Mouse (Mus musculus): ENCODE measurements around the gene Rab27a.

DNA sequence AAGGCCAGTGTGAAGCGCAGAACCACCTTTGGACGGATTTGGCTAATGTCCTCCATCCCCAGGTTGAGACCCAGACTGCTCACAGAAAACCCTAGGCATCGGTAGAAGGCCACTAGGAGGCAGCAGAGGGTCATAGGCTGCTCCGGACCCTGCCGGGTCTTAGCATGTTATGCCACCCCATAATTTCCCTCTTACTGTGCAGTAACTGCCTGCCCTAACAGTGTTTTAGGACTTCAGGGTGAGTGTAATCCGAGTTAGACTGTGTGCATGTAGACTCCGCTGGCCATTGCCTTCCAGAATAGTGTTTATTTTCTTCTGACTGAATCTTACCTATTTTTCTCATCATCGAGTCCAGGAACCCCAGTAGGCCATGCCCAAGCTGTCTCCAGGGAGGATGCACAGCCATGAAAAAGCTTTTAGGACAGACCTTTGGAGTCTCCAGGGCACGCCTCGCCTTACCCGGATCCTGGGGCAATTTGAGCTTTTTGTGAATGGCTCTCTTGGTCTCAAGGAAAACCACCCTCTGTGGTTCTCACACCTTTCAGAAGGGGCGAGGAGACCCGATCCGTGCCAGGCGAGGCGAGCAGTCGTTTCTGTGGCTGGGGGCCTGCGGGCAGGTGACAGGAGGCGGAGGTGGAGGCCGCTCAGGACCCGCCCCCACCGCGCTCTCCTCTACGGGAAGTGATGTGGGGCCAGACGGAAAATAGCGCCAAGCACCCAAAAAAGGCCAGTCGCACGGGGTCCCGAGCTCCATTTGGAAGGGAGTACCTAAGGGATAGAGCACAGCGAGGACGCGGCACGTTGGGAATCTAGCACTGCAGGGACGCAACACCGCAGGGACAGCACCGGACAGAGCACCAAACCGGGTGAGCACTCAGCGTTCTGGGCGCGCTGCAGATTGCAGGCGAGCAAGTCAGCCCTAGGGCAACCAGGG is at the start of gene Rab27a:
- TF ChIP-seq CTCF (IDR thresholded peaks at IDR 0.05; ENCODE audit: control insufficient read depth, insufficient read depth, insufficient read length) = peak; percentile 68
- no peak for TF ChIP-seq MAX (IDR thresholded peaks at IDR 0.05)
- TF ChIP-seq USF1 (IDR thresholded peaks at IDR 0.05; ENCODE audit: low read depth) = no peak
- no peak for TF ChIP-seq CEBPB (IDR thresholded peaks at IDR 0.05; ENCODE audit: low read depth)
- no peak for TF ChIP-seq MYOG (IDR thresholded peaks at IDR 0.05; ENCODE audit: control insufficient read depth, extremely low read depth, insufficient read length)
